Mouse (Mus musculus): Measurements from ENCODE around the gene Zfp277.

Zfp277 gene

DNA sequence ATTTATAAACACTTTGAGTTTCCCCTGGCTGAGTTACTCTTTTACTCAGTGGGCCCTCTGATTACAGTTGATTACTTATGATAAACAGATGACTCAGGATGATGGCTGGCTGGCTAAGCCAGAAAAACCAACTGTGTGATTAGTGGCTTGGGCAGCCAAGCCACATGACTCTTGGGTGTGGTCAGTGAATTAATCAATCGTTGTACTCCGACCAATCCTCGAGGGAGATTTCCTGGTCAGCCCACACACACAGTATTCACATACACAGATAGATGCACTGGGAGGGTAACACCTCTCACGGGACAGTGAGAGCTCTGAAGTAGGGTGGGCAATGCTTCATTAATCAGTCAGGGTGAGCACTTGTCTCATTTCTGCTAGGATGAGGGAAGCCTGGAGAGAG is 97.5 kb downstream of the Zfp277 start:
- no peak for DNase-seq

DNA sequence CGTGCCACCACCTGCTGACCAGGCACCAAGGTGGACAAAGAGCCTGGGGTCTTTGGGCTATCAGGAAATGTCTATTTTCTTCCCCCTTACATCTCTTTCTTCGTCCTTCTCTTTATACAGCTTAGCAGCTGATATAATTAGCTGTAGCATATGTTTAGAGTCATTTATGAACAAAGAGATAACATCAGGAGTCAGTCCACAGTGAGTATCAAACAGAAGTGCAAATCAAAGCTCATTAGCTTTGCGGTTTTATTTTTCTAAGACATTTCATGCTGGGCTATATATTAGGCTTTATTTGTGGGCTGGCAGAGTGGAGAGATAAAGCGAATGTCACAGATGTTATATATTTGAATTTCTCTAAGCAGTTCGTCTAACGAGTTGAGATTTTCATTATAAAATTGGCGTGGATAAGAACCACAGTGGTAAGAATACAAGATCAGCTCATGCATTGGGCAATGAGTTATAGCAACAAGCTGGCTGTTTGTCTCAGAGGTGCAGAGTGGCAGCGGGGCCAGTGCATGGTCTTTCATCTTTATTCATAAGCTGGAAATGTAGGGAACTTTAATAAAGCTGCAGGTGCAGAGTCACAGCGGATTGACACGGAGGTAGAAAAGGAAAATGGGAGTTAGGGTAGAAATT is 98.5 kb downstream of the Zfp277 start:
- no peak for DNase-seq

DNA sequence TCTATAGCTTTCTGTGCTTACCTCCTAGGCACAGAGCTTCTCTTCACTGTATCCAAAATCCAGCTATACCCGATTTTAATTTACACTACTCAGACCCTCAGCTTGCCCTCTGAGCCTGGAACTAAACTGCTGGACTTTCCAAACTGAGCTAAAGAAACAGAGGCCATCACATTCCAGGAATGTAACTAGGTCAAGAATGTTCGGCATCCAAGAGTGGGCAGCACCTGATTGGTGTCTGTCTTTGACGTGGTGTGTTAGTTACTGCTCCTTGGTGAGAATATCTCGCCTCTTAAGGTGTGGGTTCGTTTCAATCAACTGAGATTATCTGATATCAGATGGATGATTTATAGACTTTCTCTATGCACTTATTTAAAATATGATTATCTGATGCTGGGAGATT is 104.3 kb downstream of the Zfp277 start:
- DNase-seq, result no peak

DNA sequence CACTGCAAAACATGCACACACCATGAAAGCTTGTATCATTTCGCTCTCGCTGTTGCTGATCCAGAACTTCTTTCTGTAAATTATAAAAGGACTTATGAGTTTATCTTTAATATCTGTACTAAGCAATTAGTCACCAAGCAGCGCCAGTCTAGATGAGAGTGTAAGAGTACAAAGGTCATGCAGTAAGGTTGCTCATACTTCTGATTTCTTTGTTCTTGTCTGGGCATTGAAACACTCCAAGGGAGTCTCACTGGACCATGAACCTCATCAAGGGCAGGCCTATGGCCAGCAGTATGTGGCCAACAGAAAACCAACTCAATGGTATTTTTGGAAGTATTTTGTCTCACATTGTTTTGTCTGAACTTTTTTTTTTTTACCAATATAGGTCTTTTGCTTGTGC is 110.4 kb downstream of the Zfp277 start:
- no peak for DNase-seq

DNA sequence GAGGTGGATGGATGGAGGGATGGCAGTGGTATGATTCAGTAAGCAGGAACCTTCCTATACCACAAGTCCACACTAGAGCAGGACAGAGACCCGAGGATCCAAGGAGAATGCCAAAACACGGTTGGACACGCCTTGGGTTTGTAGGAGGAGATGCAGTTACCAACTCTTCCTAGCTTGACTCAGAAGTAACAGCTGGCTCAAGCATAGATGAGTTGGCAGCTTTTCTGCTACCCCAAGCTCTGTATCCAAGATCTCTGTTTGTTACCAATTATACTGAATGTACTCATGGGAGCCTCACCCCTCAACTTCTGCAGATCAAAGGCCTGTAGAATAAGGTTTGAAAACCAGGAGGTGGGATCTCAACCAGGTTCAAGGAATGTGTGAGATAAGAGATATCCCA is 114.2 kb downstream of the Zfp277 start:
- no peak for DNase-seq

DNA sequence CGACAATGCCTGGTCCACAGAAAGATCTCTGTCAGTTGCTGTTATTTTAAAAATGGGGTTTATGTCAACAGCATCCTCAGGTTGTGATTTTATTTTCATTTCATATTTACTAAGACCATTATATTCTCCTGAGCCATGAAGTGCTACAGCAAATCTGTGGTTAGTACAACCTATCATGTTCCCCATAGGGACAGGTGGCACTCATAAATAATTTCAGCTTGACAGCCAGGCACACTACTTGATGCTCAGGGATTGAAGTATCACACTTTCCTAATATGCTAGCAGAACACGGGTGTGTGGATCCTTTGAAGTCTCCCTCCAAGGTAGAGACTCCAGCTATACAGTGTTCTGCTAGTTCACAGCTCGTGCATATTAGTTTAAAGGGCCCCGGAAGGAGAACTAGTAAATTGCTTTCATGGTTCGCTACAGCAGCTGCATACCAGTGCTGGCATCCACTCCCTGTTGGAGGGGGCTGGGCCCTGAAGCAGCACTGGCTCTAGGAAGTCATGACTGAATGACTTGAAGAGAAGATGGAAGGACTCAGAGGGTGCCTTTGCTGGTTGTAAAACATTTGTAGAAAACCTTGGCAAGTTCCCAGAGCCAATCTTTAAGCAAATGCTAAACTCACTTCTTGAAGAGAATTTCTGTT is 118.6 kb downstream of the Zfp277 start:
- no peak for DNase-seq

DNA sequence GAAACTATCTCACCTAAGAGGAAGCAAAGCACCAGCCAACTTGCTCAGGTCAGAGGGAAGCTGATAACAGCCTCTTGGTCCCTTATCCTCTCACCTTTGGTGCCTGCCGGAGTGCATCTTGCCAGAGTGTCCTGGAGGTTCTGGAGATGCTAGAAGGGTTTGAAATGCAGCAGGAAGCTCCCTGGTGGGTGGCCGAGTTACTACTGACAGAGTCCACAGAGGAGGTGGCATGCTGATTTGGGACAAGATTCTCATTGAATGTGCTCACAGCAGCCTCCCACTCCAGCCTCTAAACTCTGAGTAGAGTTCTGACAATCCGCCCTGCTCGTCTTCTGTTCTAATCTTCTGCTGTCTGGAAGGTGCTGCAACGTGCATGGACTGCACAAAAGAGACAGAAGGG is 120.1 kb downstream of the Zfp277 start:
- peak; percentile 8 to 19 for DNase-seq

DNA sequence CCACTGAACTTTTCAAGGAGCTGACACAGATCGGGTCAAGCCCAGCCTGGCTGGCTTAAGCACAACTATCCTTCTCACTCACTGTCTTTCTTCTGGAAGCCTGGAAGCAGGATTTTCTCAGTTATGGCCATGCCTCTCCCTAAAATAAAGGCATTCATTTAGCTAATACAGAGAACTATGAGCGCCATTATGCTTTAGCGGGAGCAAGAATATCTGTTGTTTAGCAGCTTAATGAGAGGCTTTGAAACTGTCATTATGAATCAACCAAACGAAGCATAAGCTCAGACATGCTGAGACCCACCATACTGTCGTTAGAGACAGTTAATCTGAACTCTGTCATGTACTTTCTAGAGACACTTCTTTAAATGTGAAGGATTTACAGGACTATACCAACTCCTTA is 120.9 kb downstream of the Zfp277 start:
- peak; percentile 25 to 45 for DNase-seq

DNA sequence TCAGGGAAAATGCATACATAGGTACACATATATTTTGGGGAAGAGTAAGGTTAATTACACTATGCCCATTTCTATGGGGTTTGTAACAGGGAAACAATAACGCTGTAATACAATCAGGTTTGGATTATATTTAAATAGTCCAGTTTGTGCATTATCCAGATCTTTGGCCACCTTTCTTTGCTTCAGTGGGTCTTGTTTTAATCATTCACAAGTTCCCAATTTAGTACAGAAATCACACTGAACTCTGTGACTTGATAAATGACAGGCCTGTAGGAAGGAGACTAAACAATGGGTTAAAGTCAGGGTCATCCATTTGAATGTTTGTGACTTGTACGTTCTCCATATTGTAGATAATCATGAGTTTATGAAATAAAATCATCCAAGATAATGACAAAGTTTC is 130.6 kb downstream of the Zfp277 start:
- DNase-seq, result no peak

DNA sequence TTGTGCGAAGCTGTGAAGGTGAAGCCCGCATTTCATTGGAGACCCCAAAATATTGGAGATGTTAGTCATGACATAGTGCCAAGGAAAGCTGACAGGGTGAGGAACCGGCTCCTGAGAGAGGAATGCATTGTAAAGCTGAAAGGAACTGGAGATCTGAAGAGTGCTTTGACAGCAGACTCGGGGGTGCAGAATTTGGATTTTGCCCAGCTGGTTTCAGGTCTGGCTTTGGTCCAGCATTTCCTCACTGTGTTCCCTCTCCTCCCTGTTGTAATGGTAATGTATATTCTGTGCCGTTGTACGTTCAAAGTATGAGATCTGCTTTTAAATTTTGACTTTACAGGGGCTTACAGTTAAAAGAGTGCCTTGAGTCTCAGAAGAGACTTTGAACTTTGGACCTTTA is 141.7 kb downstream of the Zfp277 start:
- peak in 1 of 2 experiments; percentile 17 for DNase-seq

DNA sequence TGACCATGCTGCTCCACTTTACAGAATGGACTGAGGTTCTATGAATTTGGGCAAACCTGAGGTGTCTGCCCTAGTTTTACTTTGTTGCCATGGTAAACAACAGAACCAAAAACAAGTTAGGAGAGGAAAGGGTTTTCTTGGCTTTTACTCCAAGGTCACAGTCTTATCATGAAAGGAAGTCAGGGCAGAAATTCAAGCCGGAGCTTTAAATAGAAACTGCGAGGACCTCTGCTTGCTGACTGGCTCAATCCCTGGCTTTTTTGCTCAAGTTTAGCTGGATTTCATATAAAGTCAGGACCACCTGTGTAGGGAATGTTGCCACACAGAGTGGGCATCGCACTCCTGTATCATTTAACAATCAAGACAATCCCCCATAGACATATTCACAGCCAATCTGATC is 147.1 kb downstream of the Zfp277 start:
- no peak for DNase-seq

DNA sequence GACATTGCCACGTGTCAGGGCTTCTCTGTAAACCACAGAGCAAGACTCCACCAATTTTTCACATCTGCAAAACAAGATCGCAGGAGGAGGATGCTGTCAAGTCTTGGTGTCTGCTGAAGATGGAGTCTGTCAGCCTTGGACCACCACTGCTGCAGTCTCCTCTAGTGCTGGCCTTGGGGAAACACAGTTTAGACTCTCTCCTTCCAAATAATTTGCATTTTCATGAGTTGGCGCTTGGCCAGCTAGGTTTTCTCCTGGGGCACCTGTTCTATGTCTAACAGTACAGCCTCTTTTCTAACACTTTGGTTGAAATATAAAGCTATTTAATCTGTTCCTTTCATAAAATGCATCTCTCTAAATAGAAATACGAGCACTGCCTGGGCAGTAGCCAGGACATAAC is 159.2 kb downstream of the Zfp277 start:
- peak; percentile 4 to 10 for DNase-seq

DNA sequence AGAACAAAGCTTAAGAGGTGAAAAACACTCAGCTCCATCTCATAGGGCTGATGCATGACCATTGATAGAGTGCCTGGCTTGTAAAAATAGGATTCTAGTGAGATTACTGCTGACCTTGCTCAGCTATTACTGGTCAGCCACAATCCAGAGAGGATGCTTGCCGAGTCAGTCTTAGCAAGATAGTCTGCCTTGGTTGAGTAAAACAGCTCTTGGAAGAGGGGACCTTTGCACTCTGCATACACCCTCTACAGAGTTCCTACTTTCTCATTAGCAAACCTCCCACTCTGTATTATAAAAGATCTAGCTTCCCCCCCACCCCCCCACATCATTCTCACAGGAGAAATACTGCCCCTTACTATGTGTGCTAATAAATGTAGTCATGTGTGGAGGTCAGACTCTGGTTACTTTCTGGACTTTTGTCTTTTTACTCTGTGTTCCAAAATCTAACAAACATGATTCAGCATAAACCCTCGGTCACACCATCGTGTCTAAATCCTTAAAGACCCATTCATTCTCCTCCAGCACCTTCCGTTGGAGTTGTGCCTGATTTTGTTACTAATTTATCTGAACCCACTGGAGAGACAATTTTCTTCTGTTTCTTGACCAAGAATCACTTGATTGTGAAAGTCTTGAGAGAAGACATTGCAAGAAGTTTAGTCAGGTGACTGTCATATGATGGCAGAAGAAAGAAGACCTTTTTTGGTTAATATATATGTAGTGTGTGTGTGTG is 164.9 kb downstream of the Zfp277 start:
- no peak for DNase-seq

DNA sequence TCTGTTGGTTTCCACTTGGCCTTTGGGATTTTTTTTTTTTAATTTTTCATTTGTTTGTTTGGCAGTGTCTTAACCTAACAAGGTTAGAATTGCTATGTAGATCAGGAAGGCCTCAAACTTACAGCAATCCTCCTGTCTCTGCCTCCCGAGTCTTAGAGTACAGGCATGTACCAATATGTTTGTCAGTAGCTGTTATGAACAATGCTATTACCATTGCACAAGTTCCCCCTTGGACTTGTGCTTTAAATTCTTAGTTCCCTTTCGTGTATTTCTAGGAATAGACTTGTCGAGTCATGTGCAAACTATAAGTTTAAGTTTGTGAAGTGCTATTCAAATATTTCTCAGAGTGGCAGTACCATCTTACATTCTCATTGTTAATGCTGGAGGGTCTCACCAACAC is 168.1 kb downstream of the Zfp277 start:
- no peak for DNase-seq

DNA sequence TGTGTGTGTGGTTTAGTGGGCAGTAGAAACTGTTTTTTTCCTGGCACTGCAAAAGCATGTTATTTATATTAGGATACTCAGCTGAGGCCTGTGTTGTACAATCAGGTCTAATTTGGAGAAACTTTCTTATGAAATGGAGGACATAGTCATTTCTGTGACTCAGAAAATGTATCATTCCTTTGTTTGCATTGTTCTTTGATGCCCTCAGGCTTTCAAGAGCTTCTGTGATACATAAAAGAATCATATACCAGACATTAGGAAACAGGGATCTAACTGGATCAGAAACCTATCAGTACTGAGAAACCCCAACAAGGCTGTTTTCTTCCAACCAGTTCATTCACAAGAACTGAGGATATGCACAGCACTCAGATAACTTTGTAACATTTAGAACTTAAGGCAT is 170.8 kb downstream of the Zfp277 start:
- no peak for DNase-seq

DNA sequence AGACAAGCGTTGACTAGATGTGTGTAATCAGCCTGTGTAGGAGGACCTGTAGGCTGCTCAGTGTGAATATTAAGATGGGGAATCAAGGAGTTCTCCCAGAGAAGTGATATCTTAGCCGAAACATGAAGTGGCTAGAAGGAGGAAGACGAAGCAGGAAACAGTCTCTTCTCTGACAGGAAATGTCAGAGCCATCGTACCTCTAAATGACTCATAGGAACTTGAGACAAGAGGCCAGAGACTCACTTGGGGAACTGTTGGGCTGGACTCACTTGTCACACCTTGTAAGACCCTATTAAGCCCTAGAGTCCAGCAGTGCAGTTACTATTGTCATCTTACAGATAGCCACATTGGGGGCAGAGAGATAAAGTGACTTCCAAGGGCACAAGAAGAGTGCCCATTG is 172.4 kb downstream of the Zfp277 start:
- DNase-seq, result no peak

DNA sequence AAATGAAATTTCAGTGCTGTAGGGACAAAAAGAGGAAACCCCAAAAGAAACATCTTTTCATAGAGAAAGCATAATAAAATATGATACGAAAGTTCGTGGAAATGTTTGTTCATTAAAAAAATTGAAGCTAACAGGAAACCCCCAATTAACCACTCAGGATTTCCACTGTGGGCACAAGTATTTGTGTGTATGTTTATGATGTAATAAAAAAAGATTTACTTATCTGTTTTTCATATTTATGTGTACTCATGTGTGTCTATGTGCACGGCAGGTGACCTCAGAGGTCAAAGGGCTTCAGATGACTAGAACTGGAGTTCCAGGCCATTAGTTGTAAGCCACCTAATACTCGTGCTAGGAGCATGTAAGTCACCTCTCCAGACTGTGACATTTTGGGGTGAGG is 173.0 kb downstream of the Zfp277 start:
- no peak for DNase-seq

DNA sequence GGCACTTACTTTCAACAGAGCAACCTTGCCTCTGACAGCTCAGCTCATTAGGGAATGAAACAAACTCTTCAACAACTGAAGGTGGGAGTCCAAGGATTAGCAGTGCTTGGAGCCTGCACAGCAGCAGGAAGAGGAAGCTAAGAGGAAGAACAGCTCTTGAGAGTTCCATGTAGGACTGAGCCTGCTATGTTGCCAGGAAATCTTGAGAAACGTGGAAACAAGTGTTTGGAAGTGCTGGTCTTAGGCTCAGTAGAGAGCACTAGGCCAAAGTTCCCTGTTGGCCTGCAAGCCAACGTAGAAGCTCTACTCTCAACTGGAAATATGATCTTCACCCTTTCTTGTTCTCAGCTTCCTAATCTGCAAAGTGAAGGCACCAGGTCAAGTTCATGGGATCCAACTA is 177.4 kb downstream of the Zfp277 start:
- no peak for DNase-seq

Data from cerebellum, postnatal 10 days (tissue).